Mouse (Mus musculus) hindbrain, embryonic 11.5 days (tissue): ENCODE data around the gene Dclk3. TPM values are rescaled to one million over a fixed set of nuclear protein-coding genes. Genes with fewer than 3 reads are reported as not detected.

ENCODE experiments used
- polyA plus RNA-seq: library from polyadenylated mRNA; unstranded; fragments of >200 nt; fragmentation: Nextera tagmentation; extraction: Ambion mirVana; gene quantifications from 2 replicates; pipeline ENCODE4 v1.2.1, GENCODE M21; 2014

The Dclk3 gene
- polyA plus RNA-seq, 1 experiment from 2014 or later: 0.32 TPM

Other genes starting within 250 kb of the Dclk3 start
- gene Mlh1, start 167.3 kb upstream of the Dclk3 start, polyA plus RNA-seq: 38.5 and 45.5 TPM in 2 replicates
- gene Epm2aip1, start 167.2 kb upstream of the Dclk3 start, polyA plus RNA-seq: 36.3 and 43.5 TPM in 2 replicates
- gene Trank1, start 127.3 kb upstream of the Dclk3 start, polyA plus RNA-seq: 0.12 and 0.27 TPM in 2 replicates